Mouse (Mus musculus): Measurements from ENCODE around the gene Ccl28. TPM values are rescaled to one million over a fixed set of nuclear protein-coding genes. Genes with fewer than 3 reads are reported as not detected.
"Not testable (repeated sequence)": the region's sequence is repeated elsewhere in the genome, so short reads cannot be mapped to it uniquely, and the experiment has no call there.

Gene Ccl28
- polyA plus RNA-seq, 1 experiment from 2014 or later = 0.44 TPM

- Histone ChIP-seq H3K4me3 (peak overlapping the region; percentile 87), H3K4me1 (peaks cover 61% of the 10 kb centered on the region), H3K4me2 (peak overlapping the region; percentile 86), H3K36me3 (ENCODE audit: poor library complexity, severe bottlenecking) (peaks cover 15% of the 10 kb centered on the region; the same call in 1 of the 2 replicates), H3K9ac (peak overlapping the region; percentile 96; the same call in 1 of the 2 replicates)
- H3K9me3 ChIP-seq (replicated peaks); H3K27ac ChIP-seq; ATAC-seq; H3K27me3 ChIP-seq: not testable (repeated sequence)
- 59% methylated on average over 3 of the region's 3 CpGs for WGBS
These were observed 68.3 kb downstream of the Ccl28 start for GRCm38 (mm10) chr13:119691958-119692357.

- Histone ChIP-seq H3K4me3 (no peak overlapping the region), H3K9ac (peak overlapping the region; percentile 22; the same call in 1 of the 2 replicates), H3K27me3 (no peaks in the 10 kb centered on the region), H3K9me3 (replicated peaks) (no peaks in the 10 kb centered on the region), H3K27ac (no peak overlapping the region), H3K36me3 (ENCODE audit: poor library complexity, severe bottlenecking) (peaks cover 31% of the 10 kb centered on the region), H3K4me1 (peaks cover 56% of the 10 kb centered on the region), H3K4me2 (peak overlapping the region; percentile 19; the same call in 1 of the 2 replicates)
- WGBS = 61% methylated on average over 4 of the region's 4 CpGs
- no peak for ATAC-seq
These were observed 72.1 kb downstream of the Ccl28 start for GRCm38 (mm10) chr13:119695676-119696075.

- Histone ChIP-seq H3K27me3 (no peaks in the 10 kb centered on the region), H3K4me1 (peaks cover 52% of the 10 kb centered on the region), H3K9me3 (replicated peaks) (no peaks in the 10 kb centered on the region), H3K36me3 (ENCODE audit: poor library complexity, severe bottlenecking) (peaks cover 37% of the 10 kb centered on the region), H3K27ac (no peak overlapping the region), H3K4me3 (no peak overlapping the region), H3K4me2 (no peak overlapping the region), H3K9ac (no peak overlapping the region)
- WGBS = 54% methylated on average over 1 of the region's 1 CpGs
- ATAC-seq = no peak
These were observed 72.9 kb downstream of the Ccl28 start for GRCm38 (mm10) chr13:119696496-119696895.

GRCm38 (mm10) chr13:119698436-119698835, 74.8 kb downstream of the Ccl28 start:
- Histone ChIP-seq H3K36me3 (ENCODE audit: poor library complexity, severe bottlenecking) (peaks cover 53% of the 10 kb centered on the region), H3K27ac (no peak overlapping the region), H3K4me1 (peaks cover 34% of the 10 kb centered on the region), H3K9me3 (replicated peaks) (no peaks in the 10 kb centered on the region), H3K4me3 (no peak overlapping the region), H3K4me2 (no peak overlapping the region), H3K27me3 (no peaks in the 10 kb centered on the region), H3K9ac (no peak overlapping the region)
- ATAC-seq = no peak
- 95% methylated on average over 4 of the region's 4 CpGs for WGBS

Other genes with a start within 250 kb of the Ccl28 start
- 178 and 207 TPM in 2 replicates for gene Paip1, start 195.2 kb upstream of the Ccl28 start, polyA plus RNA-seq (2015; fragmentation: Nextera tagmentation; extraction: Ambion mirVana)
- gene 4833420G17Rik, start 161.1 kb upstream of the Ccl28 start, polyA plus RNA-seq (2015; fragmentation: Nextera tagmentation; extraction: Ambion mirVana) = 113 and 118 TPM in 2 replicates
- 2.2 and 3.4 TPM in 2 replicates for gene Tmem267, start 135.8 kb upstream of the Ccl28 start, polyA plus RNA-seq (2015; fragmentation: Nextera tagmentation; extraction: Ambion mirVana)
- 1.9 and 2.2 TPM in 2 replicates for gene 3110070M22Rik, start 135.4 kb upstream of the Ccl28 start, polyA plus RNA-seq (2015; fragmentation: Nextera tagmentation; extraction: Ambion mirVana)
- 322 and 362 TPM in 2 replicates for gene Hmgcs1, start 66.6 kb downstream of the Ccl28 start, polyA plus RNA-seq (2015; fragmentation: Nextera tagmentation; extraction: Ambion mirVana)
- 4.2 and 4.8 TPM in 2 replicates for gene Nim1k, start 132.1 kb downstream of the Ccl28 start, polyA plus RNA-seq (2015; fragmentation: Nextera tagmentation; extraction: Ambion mirVana)
- 52.8 and 53.4 TPM in 2 replicates for gene Zfp131, start 167.1 kb downstream of the Ccl28 start, polyA plus RNA-seq (2015; fragmentation: Nextera tagmentation; extraction: Ambion mirVana)
- gene AF067063, start 206.4 kb downstream of the Ccl28 start, polyA plus RNA-seq (2015; fragmentation: Nextera tagmentation; extraction: Ambion mirVana) = not detected in 2 replicates
- not detected in 2 replicates for gene D13Ertd608e, start 212.2 kb downstream of the Ccl28 start, polyA plus RNA-seq (2015; fragmentation: Nextera tagmentation; extraction: Ambion mirVana)

All from forebrain, embryonic 13.5 days (tissue).